Mouse (Mus musculus): Measurements from ENCODE around the gene Dact2.
A peak's percentile ranks its signal among the peaks of the same experiment; 100 is the strongest.

Dact2 gene

GRCm38 (mm10) chr17:14174401-14174800, 29.7 kb downstream of the Dact2 start:
- no peak for DNase-seq (ENCODE audit: low spot score)

GRCm38 (mm10) chr17:14173459-14173858, 30.6 kb downstream of the Dact2 start:
- DNase-seq (ENCODE audit: low spot score): peak; percentile 61

- DNase-seq (ENCODE audit: low spot score): no peak
These were observed 31.4 kb downstream of the Dact2 start for GRCm38 (mm10) chr17:14172731-14173130.

- no peak for DNase-seq (ENCODE audit: low spot score)
These were observed 31.9 kb downstream of the Dact2 start for GRCm38 (mm10) chr17:14172184-14172583.

GRCm38 (mm10) chr17:14170961-14171479, 33.1 kb downstream of the Dact2 start:
- DNase-seq (ENCODE audit: low spot score): no peak

- no peak for DNase-seq (ENCODE audit: low spot score)
These were observed 34.7 kb downstream of the Dact2 start for GRCm38 (mm10) chr17:14169431-14169830.

GRCm38 (mm10) chr17:14167594-14167993, 36.5 kb downstream of the Dact2 start:
- no peak for DNase-seq (ENCODE audit: low spot score)

- no peak for DNase-seq (ENCODE audit: low spot score)
These were observed 37.2 kb downstream of the Dact2 start for GRCm38 (mm10) chr17:14166746-14167432.

GRCm38 (mm10) chr17:14165934-14166610, 38.0 kb downstream of the Dact2 start:
- no peak for DNase-seq (ENCODE audit: low spot score)

DNA sequence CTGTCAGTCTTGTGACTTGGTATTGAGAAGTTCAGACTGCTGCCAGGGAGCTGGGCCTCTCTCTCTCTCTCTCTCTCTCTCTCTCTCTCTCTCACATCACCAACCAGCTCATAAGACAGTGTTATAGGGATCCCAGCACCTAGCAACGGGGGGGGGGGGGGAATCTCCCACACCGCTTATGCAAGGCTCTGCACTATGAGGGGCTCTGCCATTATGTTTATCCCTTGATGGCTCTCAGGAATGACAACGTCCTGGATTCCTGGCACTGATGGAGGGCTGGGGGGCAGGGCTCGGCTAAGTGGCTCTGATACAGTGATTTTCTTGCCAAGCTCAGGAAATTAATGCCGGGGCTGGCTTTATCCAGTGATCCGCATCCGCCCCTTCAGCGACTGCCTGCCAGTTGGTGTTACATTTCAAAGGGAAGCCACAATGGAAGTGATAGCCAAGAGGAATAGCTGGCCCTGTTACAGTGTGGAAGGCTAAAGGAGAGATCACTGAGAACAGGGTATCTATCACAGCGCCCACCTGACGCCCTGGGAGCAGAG, 38.7 kb downstream of the Dact2 start:
- peak; percentile 70 for DNase-seq (ENCODE audit: low spot score)

- DNase-seq (ENCODE audit: low spot score): no peak
These were observed 43.3 kb downstream of the Dact2 start for GRCm38 (mm10) chr17:14160846-14161245.

DNA sequence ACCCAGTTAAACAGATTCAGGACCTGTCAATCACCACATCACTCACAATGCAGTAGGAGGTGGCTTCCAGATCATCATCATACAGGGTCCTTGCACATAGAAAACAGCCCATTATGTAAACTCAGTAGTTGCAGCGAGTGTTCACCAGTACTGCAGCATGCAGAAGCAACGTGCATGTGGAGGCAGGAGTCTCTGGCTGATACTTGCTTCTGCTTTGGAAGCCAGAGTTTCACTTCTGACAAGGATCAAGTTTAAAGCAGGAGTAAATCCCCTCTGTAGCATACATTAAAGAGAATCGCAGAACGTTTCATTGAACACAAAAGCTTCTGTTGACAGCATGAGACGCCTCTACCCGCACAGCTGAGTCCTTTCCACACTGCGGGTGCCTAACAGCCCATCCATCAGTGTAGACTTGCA, 46.3 kb downstream of the Dact2 start:
- no peak for DNase-seq (ENCODE audit: low spot score)
